Mouse (Mus musculus) kidney, adult 10 weeks (tissue): ENCODE data around the gene Fam71d. TPM values are rescaled to one million over a fixed set of nuclear protein-coding genes. Genes with fewer than 3 reads are reported as not detected.

ENCODE experiments used
- polyA plus RNA-seq: library from polyadenylated mRNA; stranded (reverse); fragments of 350-450 nt; fragmentation: Illumina TruSeq; extraction: RNeasy Lipid Tissue Mini Kit (QIAGEN cat#74804); gene quantifications from one replicate; pipeline ENCODE4 v1.2.3, GENCODE M21; 2014; ENCODE audit warnings: low read depth, low replicate concordance

Fam71d gene
- polyA plus RNA-seq, result 2.4 TPM

DNA sequence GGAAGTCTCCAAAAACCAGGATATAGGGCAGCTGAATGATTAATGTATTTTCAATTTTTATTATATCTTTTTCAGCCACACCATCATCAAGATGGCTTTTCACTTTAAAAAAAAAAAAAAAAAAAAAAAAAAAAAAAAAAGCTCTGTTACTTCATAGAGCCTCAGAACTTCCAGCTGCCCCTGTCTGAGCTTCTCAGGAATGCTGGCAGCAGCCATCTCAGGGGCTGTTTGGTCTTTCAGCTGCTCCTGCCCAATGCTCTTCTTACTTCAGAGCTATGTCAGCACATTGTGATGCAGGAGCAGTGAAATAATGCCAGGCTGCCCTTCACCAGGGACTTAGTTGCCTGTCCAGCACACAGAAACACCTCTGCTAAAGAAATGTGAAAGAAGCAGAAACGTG lies at the start of gene Fam71d:
Fam71d (plus strand) TSS at position 211 of the 400 bp plus-strand sequence.

DNA sequence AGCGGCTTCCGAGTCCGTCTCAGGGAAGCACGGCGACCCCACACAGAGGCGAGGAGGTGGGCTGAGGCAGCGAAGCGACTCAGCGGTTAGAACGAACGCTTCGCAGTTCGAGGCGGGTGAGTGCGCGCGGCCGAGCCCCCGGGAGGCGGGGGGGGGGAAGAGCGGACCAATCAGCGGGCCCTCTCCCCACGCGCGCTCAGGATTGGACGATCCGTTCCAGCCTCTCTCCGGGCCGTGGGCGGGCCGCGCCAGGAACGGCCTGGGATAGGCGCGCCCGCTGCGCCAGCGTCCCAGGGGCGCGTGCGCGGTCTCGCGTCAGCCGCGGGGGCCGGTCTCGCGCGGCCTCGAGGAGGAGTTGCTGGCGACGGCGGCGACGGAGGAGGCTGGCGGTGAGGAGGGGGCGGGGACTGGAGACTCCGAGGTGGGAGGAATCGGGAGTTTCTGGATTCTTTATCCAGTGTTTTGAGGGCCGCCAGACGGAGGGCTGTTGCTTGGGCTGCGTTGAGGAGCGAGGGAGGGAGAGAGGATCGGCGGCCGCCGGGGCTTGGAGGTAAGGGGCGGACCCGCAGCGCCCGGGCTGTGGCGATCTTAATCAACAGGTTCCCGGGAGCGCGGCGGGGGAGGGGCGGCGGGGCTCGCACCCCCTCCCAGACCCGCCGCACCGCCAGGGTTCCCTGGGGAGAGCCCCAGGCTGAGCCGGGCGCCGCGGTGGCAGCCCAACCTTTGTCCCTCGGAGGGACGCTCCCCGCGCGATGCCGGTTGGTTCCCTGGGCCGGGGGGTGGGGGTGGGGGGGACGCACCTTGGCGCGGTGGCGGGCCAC lies 57.4 kb downstream of the Fam71d start, which contains the start of gene Mpp5:
Mpp5 (plus strand) TSS at position 351 of the 821 bp plus-strand sequence.

Other genes with a start within 250 kb of the Fam71d start
- 100 TPM for gene Mpp5, start 57.4 kb downstream of the Fam71d start, polyA plus RNA-seq
- 178 TPM for gene Atp6v1d, start 170.1 kb downstream of the Fam71d start, polyA plus RNA-seq
- 80.2 TPM for gene Eif2s1, start 170.3 kb downstream of the Fam71d start, polyA plus RNA-seq
- gene Plek2, start 215.4 kb downstream of the Fam71d start, polyA plus RNA-seq, result 3.8 TPM